Mouse (Mus musculus): Measurements from ENCODE around the gene Hspg2. TPM values are rescaled to one million over a fixed set of nuclear protein-coding genes. Genes with fewer than 3 reads are reported as not detected.

The Hspg2 gene
- polyA plus RNA-seq, 1 experiment = 108 TPM

DNA sequence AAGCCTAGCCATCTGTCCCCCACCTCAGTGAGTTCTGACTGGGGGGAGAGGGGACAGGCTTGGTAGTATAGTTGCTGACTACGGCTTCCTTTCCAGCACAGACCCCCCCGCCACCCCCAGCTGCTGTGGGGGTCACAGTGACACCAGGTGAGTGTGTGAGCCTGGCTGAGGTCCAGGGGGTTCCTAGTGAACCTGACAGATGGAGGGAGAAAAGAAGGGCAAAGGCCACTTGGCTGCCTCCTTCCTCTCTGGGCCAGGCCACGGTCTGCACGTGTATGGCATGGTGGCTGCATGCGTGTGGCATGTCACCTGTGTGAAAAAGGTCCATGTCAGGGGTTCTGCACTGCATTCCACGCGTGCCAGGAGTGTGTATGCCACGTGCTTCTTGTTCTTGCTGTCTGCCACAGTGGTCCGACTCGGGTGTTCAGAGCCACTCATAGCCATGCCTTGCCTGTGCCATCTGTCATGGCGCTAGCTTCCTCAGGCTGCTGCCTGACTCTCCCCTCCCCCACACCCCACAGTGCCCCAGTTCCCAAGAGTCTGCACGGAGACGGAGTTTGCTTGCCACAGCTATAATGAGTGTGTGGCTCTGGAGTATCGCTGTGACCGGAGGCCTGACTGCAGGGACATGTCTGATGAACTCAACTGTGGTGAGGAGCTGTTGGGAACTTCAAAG, 41.6 kb downstream of the Hspg2 start:
- H3K79me3 ChIP-seq (ENCODE audit: low read depth) = no peaks in the 10 kb centered on the region
- no peak overlapping the region for H3K4me3 ChIP-seq (ENCODE audit: insufficient read depth, poor library complexity, severe bottlenecking)
- TF ChIP-seq FOSL1 (IDR thresholded peaks at IDR 0.05; ENCODE audit: insufficient read depth, low read length, poor library complexity, severe bottlenecking) = no peak
- no peak overlapping the region for H3ac ChIP-seq (ENCODE audit: control insufficient read depth, insufficient read length, low read depth)
- H3K79me2 ChIP-seq (ENCODE audit: control insufficient read depth, insufficient read depth) = peaks cover 13% of the 10 kb centered on the region
- H3K27me3 ChIP-seq (ENCODE audit: control insufficient read depth, insufficient read depth, insufficient read length) = no peaks in the 10 kb centered on the region
- H3K36me3 ChIP-seq (ENCODE audit: control insufficient read depth, insufficient read depth) = peaks cover 90% of the 10 kb centered on the region

DNA sequence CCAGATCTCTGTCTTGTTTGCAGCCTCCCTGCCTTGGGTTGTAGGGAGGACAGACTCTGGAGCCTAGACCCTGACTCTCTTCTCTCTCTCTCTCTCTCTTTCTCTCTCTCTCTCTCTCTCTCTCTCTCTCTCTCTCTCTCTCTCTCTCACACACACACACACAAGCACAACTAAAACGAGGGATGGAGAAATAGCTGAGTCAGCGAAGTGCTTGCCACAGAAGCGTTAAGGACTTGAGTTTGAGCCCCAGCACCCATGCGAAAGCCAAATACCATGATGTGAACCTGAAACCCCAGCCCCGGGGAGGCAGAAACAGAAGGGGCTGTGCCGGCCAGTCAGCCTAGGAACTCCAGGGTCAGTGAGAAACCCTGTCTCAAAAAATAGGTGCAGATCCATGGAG, 44.3 kb downstream of the Hspg2 start:
- Histone ChIP-seq H3K27me3 (ENCODE audit: control insufficient read depth, insufficient read depth, insufficient read length) (no peaks in the 10 kb centered on the region), H3K79me2 (ENCODE audit: control insufficient read depth, insufficient read depth) (peaks cover 6% of the 10 kb centered on the region), H3K36me3 (ENCODE audit: control insufficient read depth, insufficient read depth) (peaks cover 86% of the 10 kb centered on the region), H3K4me3 (ENCODE audit: insufficient read depth, poor library complexity, severe bottlenecking) (no peak overlapping the region), H3ac (ENCODE audit: control insufficient read depth, insufficient read length, low read depth) (no peak overlapping the region), H3K79me3 (ENCODE audit: low read depth) (no peaks in the 10 kb centered on the region)
- no peak for TF ChIP-seq CEBPB (IDR thresholded peaks at IDR 0.05; ENCODE audit: low read depth)
- no peak for TF ChIP-seq USF1 (IDR thresholded peaks at IDR 0.05; ENCODE audit: low read depth)

DNA sequence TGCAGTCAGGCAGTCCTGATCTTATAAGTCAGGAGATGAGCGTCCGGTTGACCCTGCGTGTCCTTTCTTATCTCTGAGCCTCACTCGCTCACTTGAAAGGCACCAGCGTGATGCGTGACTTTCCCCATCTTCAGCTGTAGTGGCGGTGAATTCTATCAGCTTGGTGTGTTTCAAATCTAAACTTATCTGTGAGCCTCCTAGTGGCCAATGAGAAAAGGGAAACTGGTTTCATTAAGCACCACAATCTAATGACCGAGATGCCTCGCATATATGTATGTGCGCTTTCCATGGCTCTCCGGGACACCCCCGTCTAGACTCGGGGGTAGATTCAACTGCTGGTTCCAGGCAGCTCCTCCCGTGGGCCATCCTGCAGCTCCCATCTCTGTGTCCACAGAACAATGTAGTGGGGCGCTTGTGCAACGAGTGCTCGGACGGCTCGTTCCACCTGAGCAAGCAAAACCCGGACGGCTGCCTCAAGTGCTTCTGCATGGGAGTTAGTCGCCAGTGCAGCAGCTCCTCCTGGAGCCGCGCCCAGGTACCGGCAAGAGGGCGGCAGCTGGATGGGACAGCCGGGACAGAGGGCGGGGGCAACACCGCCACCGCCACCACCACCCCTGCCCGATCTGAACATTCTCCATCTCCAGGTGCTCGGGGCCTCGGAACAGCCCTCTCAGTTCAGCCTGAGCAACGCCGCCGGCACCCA, 49.6 kb downstream of the Hspg2 start:
- H3K36me3 ChIP-seq (ENCODE audit: control insufficient read depth, insufficient read depth) = peaks cover 81% of the 10 kb centered on the region
- no peaks in the 10 kb centered on the region for H3K27me3 ChIP-seq (ENCODE audit: control insufficient read depth, insufficient read depth, insufficient read length)
- no peak overlapping the region for H3ac ChIP-seq (ENCODE audit: control insufficient read depth, insufficient read length, low read depth)
- H3K4me3 ChIP-seq (ENCODE audit: insufficient read depth, poor library complexity, severe bottlenecking) = no peak overlapping the region
- no peaks in the 10 kb centered on the region for H3K79me3 ChIP-seq (ENCODE audit: low read depth)
- TF ChIP-seq USF1 (IDR thresholded peaks at IDR 0.05; ENCODE audit: low read depth) (no peak), MAX (IDR thresholded peaks at IDR 0.05) (no peak), MYOG (IDR thresholded peaks at IDR 0.05; ENCODE audit: control insufficient read depth, extremely low read depth, insufficient read length) (no peak), FOSL1 (IDR thresholded peaks at IDR 0.05; ENCODE audit: insufficient read depth, low read length, poor library complexity, severe bottlenecking) (no peak), CTCF (IDR thresholded peaks at IDR 0.05; ENCODE audit: control insufficient read depth, insufficient read depth, insufficient read length) (no peak), MYOD1 (IDR thresholded peaks at IDR 0.05; ENCODE audit: control insufficient read depth, insufficient read length, low read depth) (no peak), CEBPB (IDR thresholded peaks at IDR 0.05; ENCODE audit: low read depth) (no peak)
- H3K79me2 ChIP-seq (ENCODE audit: control insufficient read depth, insufficient read depth) = no peaks in the 10 kb centered on the region

DNA sequence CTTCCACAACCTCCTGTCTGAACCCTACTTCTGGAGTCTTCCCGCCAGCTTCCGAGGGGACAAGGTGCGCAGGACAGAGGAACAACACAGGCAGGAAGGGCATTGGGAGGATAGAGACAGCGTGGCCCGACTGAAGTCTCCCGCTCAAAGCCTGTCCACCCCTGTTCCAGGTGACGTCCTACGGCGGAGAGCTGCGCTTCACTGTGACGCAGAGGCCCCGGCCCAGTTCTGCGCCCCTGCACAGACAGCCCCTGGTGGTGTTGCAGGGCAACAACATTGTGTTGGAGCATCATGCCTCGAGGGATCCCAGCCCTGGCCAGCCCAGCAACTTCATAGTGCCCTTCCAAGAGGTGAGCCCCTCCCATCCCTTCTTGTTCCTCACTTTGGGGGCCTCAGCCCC, 50.2 kb downstream of the Hspg2 start:
- Histone ChIP-seq H3K27me3 (ENCODE audit: control insufficient read depth, insufficient read depth, insufficient read length) (no peaks in the 10 kb centered on the region), H3ac (ENCODE audit: control insufficient read depth, insufficient read length, low read depth) (no peak overlapping the region), H3K36me3 (ENCODE audit: control insufficient read depth, insufficient read depth) (peaks cover 78% of the 10 kb centered on the region), H3K79me3 (ENCODE audit: low read depth) (no peaks in the 10 kb centered on the region), H3K79me2 (ENCODE audit: control insufficient read depth, insufficient read depth) (no peaks in the 10 kb centered on the region), H3K4me3 (ENCODE audit: insufficient read depth, poor library complexity, severe bottlenecking) (no peak overlapping the region)
- no peak for TF ChIP-seq MYOG (IDR thresholded peaks at IDR 0.05; ENCODE audit: control insufficient read depth, extremely low read depth, insufficient read length)
- no peak for TF ChIP-seq MYOD1 (IDR thresholded peaks at IDR 0.05; ENCODE audit: control insufficient read depth, insufficient read length, low read depth)
- TF ChIP-seq USF1 (IDR thresholded peaks at IDR 0.05; ENCODE audit: low read depth) = no peak
- TF ChIP-seq MAX (IDR thresholded peaks at IDR 0.05) = no peak

DNA sequence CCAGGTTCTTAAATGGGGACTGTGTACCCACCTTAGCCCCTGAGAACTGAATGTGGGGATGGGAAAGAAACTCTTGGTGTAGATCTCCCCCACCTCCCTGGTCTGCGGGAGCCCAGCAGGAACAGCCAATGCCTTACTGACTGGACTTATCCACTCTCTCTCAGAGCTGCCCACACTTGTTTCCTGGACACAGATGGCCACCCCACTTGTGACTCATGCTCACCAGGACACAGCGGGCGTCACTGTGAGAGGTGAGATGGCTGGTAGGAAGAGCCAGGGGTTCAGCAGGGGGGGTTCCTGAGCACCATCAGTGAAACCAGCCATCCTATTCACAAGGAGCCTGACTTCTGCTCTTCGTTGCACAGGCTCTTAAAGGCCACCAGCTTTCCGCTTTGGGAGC, 51.8 kb downstream of the Hspg2 start:
- H3K4me3 ChIP-seq (ENCODE audit: insufficient read depth, poor library complexity, severe bottlenecking) = no peak overlapping the region
- no peaks in the 10 kb centered on the region for H3K79me3 ChIP-seq (ENCODE audit: low read depth)
- H3K36me3 ChIP-seq (ENCODE audit: control insufficient read depth, insufficient read depth) = peaks cover 78% of the 10 kb centered on the region
- H3ac ChIP-seq (ENCODE audit: control insufficient read depth, insufficient read length, low read depth) = no peak overlapping the region
- no peak for TF ChIP-seq CEBPB (IDR thresholded peaks at IDR 0.05; ENCODE audit: low read depth)
- TF ChIP-seq MYOD1 (IDR thresholded peaks at IDR 0.05; ENCODE audit: control insufficient read depth, insufficient read length, low read depth) = no peak
- H3K79me2 ChIP-seq (ENCODE audit: control insufficient read depth, insufficient read depth) = no peaks in the 10 kb centered on the region
- H3K27me3 ChIP-seq (ENCODE audit: control insufficient read depth, insufficient read depth, insufficient read length) = no peaks in the 10 kb centered on the region

DNA sequence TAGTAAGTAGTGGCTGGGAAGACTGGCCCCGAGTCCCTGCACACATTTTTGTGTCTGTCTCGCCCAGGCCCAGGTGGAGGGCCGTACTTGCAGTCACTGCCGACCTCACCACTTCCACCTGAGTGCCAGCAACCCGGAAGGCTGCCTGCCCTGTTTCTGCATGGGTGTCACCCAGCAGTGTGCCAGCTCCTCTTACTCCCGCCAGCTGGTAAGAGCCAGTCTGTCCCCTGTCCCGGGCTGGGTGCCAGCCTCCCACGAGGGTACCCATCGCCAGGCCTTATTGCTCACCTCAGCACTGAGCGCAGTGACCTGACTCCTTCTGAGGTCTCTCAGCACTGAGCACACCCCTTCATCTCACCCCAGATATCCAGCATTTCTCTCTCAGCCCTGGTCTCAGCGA, 53.4 kb downstream of the Hspg2 start:
- Histone ChIP-seq H3ac (ENCODE audit: control insufficient read depth, insufficient read length, low read depth) (no peak overlapping the region), H3K36me3 (ENCODE audit: control insufficient read depth, insufficient read depth) (peaks cover 80% of the 10 kb centered on the region), H3K79me3 (ENCODE audit: low read depth) (no peaks in the 10 kb centered on the region), H3K79me2 (ENCODE audit: control insufficient read depth, insufficient read depth) (no peaks in the 10 kb centered on the region), H3K27me3 (ENCODE audit: control insufficient read depth, insufficient read depth, insufficient read length) (no peaks in the 10 kb centered on the region), H3K4me3 (ENCODE audit: insufficient read depth, poor library complexity, severe bottlenecking) (no peak overlapping the region)
- no peak for TF ChIP-seq MAX (IDR thresholded peaks at IDR 0.05)
- TF ChIP-seq MYOD1 (IDR thresholded peaks at IDR 0.05; ENCODE audit: control insufficient read depth, insufficient read length, low read depth) = no peak
- TF ChIP-seq FOSL1 (IDR thresholded peaks at IDR 0.05; ENCODE audit: insufficient read depth, low read length, poor library complexity, severe bottlenecking) = no peak
